Mouse (Mus musculus) layer of hippocampus, postnatal 10 days (tissue): ENCODE results near the gene Atp2b4. TPM values are rescaled to one million over a fixed set of nuclear protein-coding genes. Genes with fewer than 3 reads are reported as not detected.

Source experiments
- DNase-seq, 2 experiments: peaks; one replicate each; pipeline ENCODE4 v3.0.0; 2021; ENCODE audit warnings: low spot score in 2 of 2
- microRNA-seq, 2 experiments: library from miRNA; unstranded; fragments of <30 nt; microRNA quantifications; one replicate each; pipeline ENCODE4 v1.2.0; 2021
- total RNA-seq, 2 experiments: library from RNA; stranded (reverse); gene quantifications; 2 replicates each; pipeline ENCODE4 v1.2.3; 2021

The Atp2b4 gene
- total RNA-seq, 2 experiments from 2014 or later, result 102 to 107 TPM

GRCm38 (mm10) chr1:133660466-133661202 is 140.2 kb downstream of the Atp2b4 start, which contains the start of gene Zbed6:
Gene Zbed6, minus strand, starts transcription at chr1:133660885.
- DNase-seq, result peak; percentile 80 to 81

- DNase-seq, result no peak
These were observed 142.0 kb downstream of the Atp2b4 start for GRCm38 (mm10) chr1:133658878-133659277.

- DNase-seq, result no peak
These were observed 144.0 kb downstream of the Atp2b4 start for GRCm38 (mm10) chr1:133656811-133657210.

- no peak for DNase-seq
These were observed 147.8 kb downstream of the Atp2b4 start for GRCm38 (mm10) chr1:133653033-133653432.

- DNase-seq, result no peak
These were observed 150.4 kb downstream of the Atp2b4 start for GRCm38 (mm10) chr1:133650288-133651055.

Small RNAs within 50 kb of the gene (microRNA-seq; reads per million reads assigned to microRNA genes)
- gene Mir6903, result 0.45 to 0.78 reads per million in 2 experiments

Other genes starting within 250 kb of the Atp2b4 start
- 100 to 1,000 TPM in 1 of 2 experiments, 10 to 100 TPM in 1; 97.8 to 112 TPM for gene Snrpe, start 190.8 kb downstream of the Atp2b4 start, total RNA-seq
- 1 to 10 TPM; 6.0 to 9.5 TPM for gene Zbed6, start 140.2 kb downstream of the Atp2b4 start, total RNA-seq
- gene Gm38394, start 139.7 kb downstream of the Atp2b4 start, total RNA-seq, result 10 to 100 TPM; 25.4 to 25.9 TPM
- gene Lax1, start 110.9 kb downstream of the Atp2b4 start, total RNA-seq, result under 1 TPM in 1 of 2 experiments, not detected in 1; 0.29 TPM
- 1 to 10 TPM in 1 of 2 experiments, under 1 TPM in 1; 0.94 to 1.1 TPM for gene Optc, start 107.0 kb upstream of the Atp2b4 start, total RNA-seq
- gene Prelp, start 120.4 kb upstream of the Atp2b4 start, total RNA-seq, result 1 to 10 TPM; 4.1 to 4.6 TPM
- gene Fmod, start 236.2 kb upstream of the Atp2b4 start, total RNA-seq, result 1 to 10 TPM; 5.3 to 9.5 TPM